Mouse (Mus musculus) liver, postnatal 0 days (tissue): ENCODE data around the gene Zfp800.

Experiments used
- CTCF ChIP-seq: sonication (generic); IDR thresholded peaks from 2 replicates; pipeline ENCODE4 v1.5.1; 2016; ENCODE audit warnings: antibody characterized with exemption, low read depth
- EP300 ChIP-seq: IDR thresholded peaks from 2 replicates; pipeline ENCODE4 v1.6.1; 2016; ENCODE audit warnings: antibody characterized with exemption, low read depth, mild to moderate bottlenecking

DNA sequence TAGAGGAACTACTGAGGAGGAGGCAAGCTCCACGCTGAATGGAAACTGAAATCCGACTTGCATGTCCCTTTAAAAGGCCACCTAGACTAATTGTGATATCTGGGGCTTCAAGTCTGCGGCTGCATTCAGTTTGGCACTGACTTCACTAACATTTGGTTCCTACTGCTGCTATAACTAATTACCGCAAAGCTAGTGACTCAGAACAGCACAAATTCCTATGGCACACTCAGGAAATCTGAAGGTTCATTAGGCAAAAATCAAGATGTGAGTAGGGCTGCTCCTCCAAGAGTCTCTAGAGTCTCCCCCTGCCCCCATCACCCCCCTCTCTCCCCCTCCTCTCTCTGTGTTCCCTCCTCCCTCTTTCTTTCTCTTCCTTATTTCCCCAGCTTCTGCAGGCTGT, 194.4 kb downstream of the Zfp800 start:
- no peak for TF ChIP-seq CTCF
- TF ChIP-seq EP300, result no peak
